Mouse (Mus musculus): ENCODE measurements at regions not wholly inside any gene's neighbourhood (a gene's known extent, or its start where the extent isn't known, plus 50 kb on each side); places are given as distances from the start of the nearest gene placed in this dataset.

DNA sequence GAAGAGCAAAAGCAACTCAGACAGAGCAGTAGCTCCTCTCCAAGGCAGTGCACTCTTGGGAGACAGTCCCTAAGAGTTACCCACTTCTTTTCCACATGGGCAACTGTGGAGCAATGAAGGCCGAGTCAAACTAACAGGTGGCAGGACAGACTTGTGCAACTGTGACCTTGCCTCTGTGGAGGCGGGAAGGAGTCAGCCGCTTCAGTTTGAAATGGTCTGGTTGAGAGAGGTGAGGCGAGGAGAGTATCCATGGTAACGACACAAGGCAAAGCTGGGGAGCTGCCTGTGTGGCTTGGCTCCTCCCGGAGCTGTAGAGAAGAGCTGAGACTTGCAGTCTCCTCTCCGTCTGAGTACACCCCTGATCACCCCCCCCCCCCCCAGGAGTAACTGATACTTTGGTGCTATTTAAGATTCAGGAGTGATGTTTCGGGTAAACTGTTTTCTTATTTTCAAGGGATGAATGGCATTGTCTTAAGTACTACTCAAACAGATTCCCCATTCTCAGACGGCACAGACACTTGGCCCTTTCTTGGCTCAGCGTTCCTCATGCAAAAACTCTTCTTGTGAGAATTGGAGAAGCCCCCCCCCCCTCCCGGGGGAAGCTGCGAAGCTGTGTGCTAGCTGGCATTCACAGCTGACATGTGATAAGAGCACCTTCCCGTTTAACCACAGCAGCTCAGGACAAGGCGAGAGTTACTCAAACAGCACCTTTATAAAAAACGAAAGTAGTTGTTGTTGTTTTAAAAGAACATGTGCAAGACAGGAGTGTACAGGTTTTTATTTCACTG lies 54.9 kb upstream of the Chst1 start:
- 0 out of 2 replicates have a peak, but pooled peaks have one; percentile 32 for ATAC-seq (replicated peaks; ENCODE audit: extremely low read depth, insufficient read depth, low FRiP score)
- H3K36me3 ChIP-seq (ENCODE audit: control insufficient read depth, insufficient read depth): no peaks in the 10 kb centered on the region
- H3K27me3 ChIP-seq (ENCODE audit: control insufficient read depth, insufficient read depth, low read length): no peaks in the 10 kb centered on the region
- H3K9me3 ChIP-seq (replicated peaks; ENCODE audit: control insufficient read depth, low read length): no peaks in the 10 kb centered on the region
- no peak overlapping the region for H3K4me3 ChIP-seq (ENCODE audit: low read length)
- no peak overlapping the region for H3K4me2 ChIP-seq (ENCODE audit: low read depth, low read length)
- no peak overlapping the region for H3K9ac ChIP-seq (ENCODE audit: low read length)
- H3K27ac ChIP-seq (ENCODE audit: low read length): no peak overlapping the region
- no peaks in the 10 kb centered on the region for H3K4me1 ChIP-seq (ENCODE audit: control insufficient read depth, insufficient read depth, low read length)
- WGBS: 13% methylated on average over 15 of the region's 15 CpGs

DNA sequence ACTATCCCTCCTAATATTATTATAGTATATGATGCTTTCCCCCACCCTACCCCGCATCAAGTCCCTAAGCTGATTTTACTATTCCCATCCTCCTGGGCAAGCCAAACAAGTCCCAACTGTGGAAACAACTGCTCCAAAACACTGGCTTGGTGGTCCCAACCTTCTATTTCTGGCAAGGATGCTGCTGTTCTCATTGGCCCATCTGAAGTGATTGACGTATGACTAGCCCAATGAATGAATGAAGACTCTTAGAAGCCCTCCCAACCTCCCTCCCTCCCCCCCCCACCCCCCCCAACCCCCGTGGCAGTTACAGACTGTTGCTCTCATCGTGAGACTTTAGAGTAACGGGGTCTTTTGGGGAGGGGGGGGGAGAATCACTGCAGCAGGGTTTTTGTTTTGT lies 58.7 kb upstream of the Chst1 start:
- no peak for ATAC-seq (replicated peaks; ENCODE audit: extremely low read depth, insufficient read depth, low FRiP score)

DNA sequence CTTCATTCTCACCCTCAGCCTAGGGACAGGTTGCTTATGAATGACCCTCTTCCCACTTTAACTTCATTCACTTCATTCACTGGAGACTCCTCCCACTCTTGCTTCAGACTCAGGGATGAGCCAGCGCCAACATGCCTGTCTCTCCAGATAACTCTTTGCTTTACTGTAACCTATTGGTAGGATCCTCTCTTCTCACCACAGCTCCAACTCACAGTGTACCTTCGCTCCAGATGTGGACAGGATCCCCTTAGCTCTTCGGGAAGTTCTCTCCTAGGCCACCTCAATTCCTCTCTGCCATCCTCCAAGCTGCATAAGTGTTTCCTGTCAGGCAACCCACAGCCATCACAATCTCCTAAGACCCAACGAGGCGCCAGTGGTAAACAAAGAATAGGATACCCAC lies 67.5 kb upstream of the Chst1 start:
- 73% methylated on average over 5 of the region's 5 CpGs for WGBS
- Histone ChIP-seq H3K4me2 (ENCODE audit: low read depth, low read length) (no peak overlapping the region), H3K4me3 (ENCODE audit: low read length) (no peak overlapping the region), H3K9me3 (replicated peaks; ENCODE audit: control insufficient read depth, low read length) (no peaks in the 10 kb centered on the region), H3K36me3 (ENCODE audit: control insufficient read depth, insufficient read depth) (no peaks in the 10 kb centered on the region), H3K27me3 (ENCODE audit: control insufficient read depth, insufficient read depth, low read length) (no peaks in the 10 kb centered on the region), H3K9ac (ENCODE audit: low read length) (no peak overlapping the region), H3K4me1 (ENCODE audit: control insufficient read depth, insufficient read depth, low read length) (peaks cover 3% of the 10 kb centered on the region; the same call in 1 of the 2 replicates), H3K27ac (ENCODE audit: low read length) (no peak overlapping the region)
- no peak for ATAC-seq (replicated peaks; ENCODE audit: extremely low read depth, insufficient read depth, low FRiP score)

More for the DNA sequence above, 58.7 kb upstream of the Chst1 start:
- H3K36me3 ChIP-seq (ENCODE audit: control insufficient read depth, insufficient read depth): no peaks in the 10 kb centered on the region
- no peaks in the 10 kb centered on the region for H3K4me1 ChIP-seq (ENCODE audit: control insufficient read depth, insufficient read depth, low read length)
- no peaks in the 10 kb centered on the region for H3K27me3 ChIP-seq (ENCODE audit: control insufficient read depth, insufficient read depth, low read length)
- no peak overlapping the region for H3K9ac ChIP-seq (ENCODE audit: low read length)
- 80% methylated on average over 4 of the region's 5 CpGs for WGBS
- no peak overlapping the region for H3K4me3 ChIP-seq (ENCODE audit: low read length)
- H3K27ac ChIP-seq (ENCODE audit: low read length): no peak overlapping the region
- no peaks in the 10 kb centered on the region for H3K9me3 ChIP-seq (replicated peaks; ENCODE audit: control insufficient read depth, low read length)
- H3K4me2 ChIP-seq (ENCODE audit: low read depth, low read length): no peak overlapping the region

DNA sequence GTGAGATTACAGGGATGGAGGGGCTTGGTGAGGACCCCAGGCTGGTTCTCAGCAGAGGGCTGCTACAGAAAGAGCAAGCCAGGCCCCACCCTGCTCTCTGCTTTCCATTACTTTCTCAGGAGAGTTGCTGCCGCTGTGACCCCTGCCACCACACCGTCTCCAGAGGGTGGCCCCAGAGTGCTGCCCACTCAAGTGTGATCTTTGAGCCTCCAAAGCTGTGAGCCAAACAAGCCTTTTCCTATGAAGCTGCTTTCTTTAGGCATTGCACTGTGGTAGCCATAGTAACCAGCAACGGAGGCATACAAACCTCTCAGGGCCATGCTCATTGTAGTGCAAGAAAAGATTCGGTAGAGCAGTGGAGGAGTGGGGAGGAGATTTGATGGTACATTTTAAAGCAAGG lies 68.8 kb upstream of the Chst1 start:
- H3K9ac ChIP-seq (ENCODE audit: low read length): no peak overlapping the region
- H3K27ac ChIP-seq (ENCODE audit: low read length): no peak overlapping the region
- H3K9me3 ChIP-seq (replicated peaks; ENCODE audit: control insufficient read depth, low read length): no peaks in the 10 kb centered on the region
- H3K4me1 ChIP-seq (ENCODE audit: control insufficient read depth, insufficient read depth, low read length): peaks cover 3% of the 10 kb centered on the region; the same call in 1 of the 2 replicates
- H3K4me3 ChIP-seq (ENCODE audit: low read length): no peak overlapping the region
- H3K27me3 ChIP-seq (ENCODE audit: control insufficient read depth, insufficient read depth, low read length): no peaks in the 10 kb centered on the region
- 70% methylated on average over 4 of the region's 4 CpGs for WGBS
- no peak overlapping the region for H3K4me2 ChIP-seq (ENCODE audit: low read depth, low read length)
- no peak for ATAC-seq (replicated peaks; ENCODE audit: extremely low read depth, insufficient read depth, low FRiP score)
- no peaks in the 10 kb centered on the region for H3K36me3 ChIP-seq (ENCODE audit: control insufficient read depth, insufficient read depth)

GRCm38 (mm10) chr2:92529670-92530322 lies 69.5 kb upstream of the Slc35c1 start:
- 43% methylated on average over 14 of the region's 14 CpGs for WGBS
- Histone ChIP-seq H3K9ac (ENCODE audit: low read length) (peak overlapping the region; percentile 72), H3K4me1 (ENCODE audit: control insufficient read depth, insufficient read depth, low read length) (peaks cover 3% of the 10 kb centered on the region; the same call in 1 of the 2 replicates), H3K4me3 (ENCODE audit: low read length) (peak overlapping the region; percentile 60), H3K27ac (ENCODE audit: low read length) (no peak overlapping the region), H3K9me3 (replicated peaks; ENCODE audit: control insufficient read depth, low read length) (no peaks in the 10 kb centered on the region), H3K36me3 (ENCODE audit: control insufficient read depth, insufficient read depth) (no peaks in the 10 kb centered on the region), H3K4me2 (ENCODE audit: low read depth, low read length) (peak overlapping the region; percentile 89), H3K27me3 (ENCODE audit: control insufficient read depth, insufficient read depth, low read length) (no peaks in the 10 kb centered on the region)
- no peak for ATAC-seq (replicated peaks; ENCODE audit: extremely low read depth, insufficient read depth, low FRiP score)

DNA sequence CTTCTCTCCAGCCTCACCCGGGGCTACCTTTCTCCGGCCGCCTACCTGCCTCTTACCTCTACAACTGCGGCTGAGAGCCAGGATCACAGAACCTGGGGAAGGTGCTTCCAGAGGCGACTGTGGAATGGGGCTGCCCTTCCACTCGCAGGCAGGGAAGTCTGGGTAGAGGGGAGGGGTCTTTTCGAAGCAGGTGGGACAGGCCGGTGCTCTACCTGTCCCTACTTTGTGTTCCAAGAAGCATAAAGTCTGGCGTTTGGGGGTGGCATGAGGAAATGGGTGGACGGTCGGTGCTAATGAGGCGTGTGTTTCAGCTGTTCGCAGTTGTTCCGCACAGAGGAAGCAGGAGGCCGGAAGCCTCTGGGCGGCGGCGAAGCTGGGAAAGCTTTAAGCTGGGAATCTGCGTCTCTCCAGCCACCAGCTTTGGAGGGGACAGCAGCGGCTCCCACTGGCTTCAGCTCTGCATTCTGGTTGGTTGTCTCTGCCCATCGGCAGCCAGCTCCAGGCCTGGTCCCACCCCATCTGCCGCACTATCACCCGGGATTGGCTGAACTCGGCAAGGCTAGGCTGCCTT lies 68.8 kb upstream of the Slc35c1 start:
- Histone ChIP-seq H3K27ac (ENCODE audit: low read length) (peak overlapping the region; percentile 6; the same call in 1 of the 2 replicates), H3K4me2 (ENCODE audit: low read depth, low read length) (peak overlapping the region; percentile 89), H3K9ac (ENCODE audit: low read length) (peak overlapping the region; percentile 72), H3K27me3 (ENCODE audit: control insufficient read depth, insufficient read depth, low read length) (no peaks in the 10 kb centered on the region), H3K4me1 (ENCODE audit: control insufficient read depth, insufficient read depth, low read length) (peaks cover 3% of the 10 kb centered on the region; the same call in 1 of the 2 replicates), H3K36me3 (ENCODE audit: control insufficient read depth, insufficient read depth) (no peaks in the 10 kb centered on the region), H3K9me3 (replicated peaks; ENCODE audit: control insufficient read depth, low read length) (no peaks in the 10 kb centered on the region), H3K4me3 (ENCODE audit: low read length) (peak overlapping the region; percentile 60)
- peak; percentile 96 for ATAC-seq (replicated peaks; ENCODE audit: extremely low read depth, insufficient read depth, low FRiP score)
- WGBS: 8% methylated on average over 24 of the region's 24 CpGs

DNA sequence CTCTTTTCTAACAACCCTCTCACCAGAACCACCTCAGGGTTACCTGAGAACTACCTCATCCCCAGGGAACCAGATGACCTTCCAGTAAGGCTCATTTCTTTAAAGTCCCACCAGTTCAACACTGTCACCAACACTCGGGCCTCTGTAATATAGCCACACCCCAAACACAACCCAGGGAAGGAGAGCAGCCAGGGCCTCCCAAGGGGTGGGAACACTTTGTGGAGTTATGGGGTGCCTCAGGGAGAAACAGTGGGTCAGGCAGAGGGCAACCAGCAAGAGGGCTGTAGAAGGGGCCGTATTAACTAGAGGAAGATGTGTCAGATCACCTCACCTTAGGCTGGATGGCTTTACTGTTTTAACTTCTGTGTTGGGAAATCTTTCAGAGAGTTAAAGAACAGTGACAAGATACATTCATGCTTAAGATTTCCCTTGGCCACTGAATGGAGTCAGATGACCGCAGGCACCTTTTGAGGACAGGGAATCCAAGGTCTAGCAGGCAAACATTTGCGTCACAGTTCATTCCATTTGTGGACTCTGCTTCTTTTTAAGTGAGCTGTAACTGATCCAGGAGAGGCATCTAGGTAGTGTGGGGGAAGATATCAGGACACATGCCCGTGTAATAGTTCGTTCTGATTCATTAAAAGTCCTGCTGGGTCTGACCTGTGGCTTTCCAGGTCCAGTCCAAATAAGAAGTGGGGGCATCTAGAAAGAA lies 67.9 kb upstream of the Slc35c1 start:
- H3K27ac ChIP-seq (ENCODE audit: low read length): no peak overlapping the region
- peaks cover 3% of the 10 kb centered on the region; the same call in 1 of the 2 replicates for H3K4me1 ChIP-seq (ENCODE audit: control insufficient read depth, insufficient read depth, low read length)
- no peak overlapping the region for H3K9ac ChIP-seq (ENCODE audit: low read length)
- ATAC-seq (replicated peaks; ENCODE audit: extremely low read depth, insufficient read depth, low FRiP score): no peak
- no peaks in the 10 kb centered on the region for H3K36me3 ChIP-seq (ENCODE audit: control insufficient read depth, insufficient read depth)
- no peak overlapping the region for H3K4me2 ChIP-seq (ENCODE audit: low read depth, low read length)
- no peaks in the 10 kb centered on the region for H3K9me3 ChIP-seq (replicated peaks; ENCODE audit: control insufficient read depth, low read length)
- H3K4me3 ChIP-seq (ENCODE audit: low read length): no peak overlapping the region
- H3K27me3 ChIP-seq (ENCODE audit: control insufficient read depth, insufficient read depth, low read length): no peaks in the 10 kb centered on the region
- WGBS: 88% methylated on average over 6 of the region's 6 CpGs

- no peaks in the 10 kb centered on the region for H3K27me3 ChIP-seq (ENCODE audit: control insufficient read depth, insufficient read depth, low read length)
- no peak overlapping the region for H3K9ac ChIP-seq (ENCODE audit: low read length)
- H3K9me3 ChIP-seq (replicated peaks; ENCODE audit: control insufficient read depth, low read length): no peaks in the 10 kb centered on the region
- no peak overlapping the region for H3K4me3 ChIP-seq (ENCODE audit: low read length)
- H3K27ac ChIP-seq (ENCODE audit: low read length): no peak overlapping the region
- peaks cover 3% of the 10 kb centered on the region; the same call in 1 of the 2 replicates for H3K4me1 ChIP-seq (ENCODE audit: control insufficient read depth, insufficient read depth, low read length)
- no peaks in the 10 kb centered on the region for H3K36me3 ChIP-seq (ENCODE audit: control insufficient read depth, insufficient read depth)
- H3K4me2 ChIP-seq (ENCODE audit: low read depth, low read length): no peak overlapping the region
- ATAC-seq (replicated peaks; ENCODE audit: extremely low read depth, insufficient read depth, low FRiP score): no peak
- WGBS: 79% methylated on average over 5 of the region's 5 CpGs
Measured at GRCm38 (mm10) chr2:92526676-92527395, 66.5 kb upstream of the Slc35c1 start.
